Mouse (Mus musculus): ENCODE data around the gene AC129217.1. TPM values are rescaled to one million over a fixed set of nuclear protein-coding genes. Genes with fewer than 3 reads are reported as not detected.

Gene AC129217.1
- total and polyA plus RNA-seq, 3 experiments = 0.23 to 53.4 TPM; not detected in 1

DNA sequence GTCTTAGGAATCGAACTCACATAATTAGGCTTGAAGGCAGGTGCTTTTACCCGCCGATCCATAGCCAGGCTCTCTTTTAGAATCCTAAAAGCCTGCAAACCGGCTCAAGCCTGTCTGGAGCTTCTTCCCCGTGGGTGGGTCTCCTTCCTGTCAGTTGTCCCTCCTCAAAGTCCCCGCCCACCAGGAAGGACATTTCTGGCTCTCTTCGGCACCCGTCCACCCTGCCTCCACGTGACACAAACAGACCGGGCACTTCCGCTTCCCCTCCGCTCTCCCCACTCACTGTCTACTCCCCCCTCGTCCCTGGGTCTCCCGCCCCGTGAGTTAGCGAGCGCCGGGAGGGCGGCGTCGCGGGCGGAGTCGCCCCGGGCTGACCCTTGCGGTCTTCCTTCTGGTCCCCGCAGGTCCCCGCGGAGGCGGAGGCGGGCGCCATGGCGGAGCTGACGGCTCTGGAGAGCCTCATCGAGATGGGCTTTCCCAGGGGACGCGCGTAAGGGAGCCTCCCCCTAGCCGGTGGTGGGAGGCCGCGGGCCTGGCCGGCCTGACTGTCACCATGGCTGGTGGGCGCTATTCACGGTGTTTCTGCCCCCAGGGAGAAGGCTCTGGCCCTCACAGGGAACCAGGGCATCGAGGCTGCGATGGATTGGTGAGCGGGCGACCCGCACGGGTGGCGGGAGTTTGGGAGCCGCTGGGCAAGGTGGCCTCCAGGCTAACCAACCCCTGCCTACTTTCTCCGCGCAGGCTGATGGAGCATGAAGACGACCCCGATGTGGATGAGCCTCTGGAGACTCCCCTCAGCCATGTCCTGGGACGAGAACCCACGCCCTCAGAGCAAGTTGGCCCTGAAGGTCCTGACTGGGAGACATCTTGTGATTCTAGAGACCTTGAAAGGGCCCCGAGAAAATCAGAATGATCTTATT is 42.0 kb downstream of the AC129217.1 start, which contains the start of gene Ubxn1:
Ubxn1 (plus strand) TSS at position 230 of the 920 bp plus-strand sequence.
- Histone ChIP-seq H3K27ac (ENCODE audit: control insufficient read depth, low read depth, low read length) (peak within 1 kb of the TSS; percentile 74), H3K4me1 (ENCODE audit: control insufficient read depth in 1 of 2, insufficient read depth in 2 of 2, low read length in 2 of 2) (peaks cover 10 to 21% of the 10 kb centered on the region in 2 experiments; a peak in 3 of 4 replicates), H3K36me3 (ENCODE audit: control insufficient read depth in 1 of 2, insufficient read depth in 2 of 2, low read length in 2 of 2) (peaks cover 8 to 26% of the 10 kb centered on the region in 2 experiments), H3K4me3 (ENCODE audit: control insufficient read depth in 1 of 2, insufficient read depth in 1 of 2, low read depth in 2 of 2, low read length in 2 of 2) (peak within 1 kb of the TSS; percentile 73 to 94), H3K79me2 (ENCODE audit: control insufficient read depth, insufficient read depth, low read length, poor library complexity) (peaks cover 15% of the 10 kb centered on the region), H3K27me3 (ENCODE audit: control insufficient read depth in 1 of 2, insufficient read depth in 2 of 2, low read length in 2 of 2) (no peaks in the 10 kb centered on the region), H3K9ac (ENCODE audit: control insufficient read depth, low read depth, low read length, poor library complexity, severe bottlenecking) (peak within 1 kb of the TSS; percentile 98), H3K9me3 (replicated peaks; ENCODE audit: insufficient read depth, low read length) (no peaks in the 10 kb centered on the region)
- DNase-seq (ENCODE audit: low read depth, low spot score) = peak; percentile 99
- TF ChIP-seq TBP (IDR thresholded peaks at IDR 0.05; ENCODE audit: low read depth, low read length) = peak; percentile 64; the same call in 1 of the 2 replicates
- TF ChIP-seq GATA1 (IDR thresholded peaks at IDR 0.05; ENCODE audit: low read depth, low read length) = no peak
- no peak for TF ChIP-seq JUND (IDR thresholded peaks at IDR 0.05; ENCODE audit: low read depth, low read length)
- TF ChIP-seq KAT2A (conservative IDR thresholded peaks at IDR 0.05; ENCODE audit: low read depth, low read length) = peak; percentile 87
- no peak for TF ChIP-seq CHD1 (IDR thresholded peaks at IDR 0.05; ENCODE audit: low read depth, low read length)
- TF ChIP-seq ZKSCAN1 (IDR thresholded peaks at IDR 0.05; ENCODE audit: low read depth, low read length) = no peak
- peak; percentile 75 for TF ChIP-seq NELFE (IDR thresholded peaks at IDR 0.05; ENCODE audit: low read depth, low read length)
- peak; percentile 67 for TF ChIP-seq TCF12 (IDR thresholded peaks at IDR 0.05; ENCODE audit: low read depth, low read length)
- TF ChIP-seq SIN3A (IDR thresholded peaks at IDR 0.05; ENCODE audit: low read length) = peak; percentile 99
- TF ChIP-seq ELF1 (IDR thresholded peaks at IDR 0.05; ENCODE audit: low read depth, low read length) = peak; percentile 98
- TF ChIP-seq RAD21 (IDR thresholded peaks at IDR 0.05; ENCODE audit: low read depth, low read length) = no peak
- peak; percentile 100 for TF ChIP-seq USF1 (IDR thresholded peaks at IDR 0.05; ENCODE audit: low read depth, low read length)
- peak; percentile 92 for TF ChIP-seq MXI1 (IDR thresholded peaks at IDR 0.05; ENCODE audit: low read depth, low read length)
- no peak for TF ChIP-seq CTCF (IDR thresholded peaks at IDR 0.05 in 2 of 3, conservative IDR thresholded peaks at IDR 0.05 in 1 of 3; ENCODE audit: control insufficient read depth in 1 of 3, insufficient read depth in 1 of 3, low read depth in 2 of 3, low read length in 3 of 3, poor library complexity in 1 of 3, severe bottlenecking in 1 of 3)
- peak; percentile 62; the same call in 1 of the 2 replicates for TF ChIP-seq MEF2A (IDR thresholded peaks at IDR 0.05; ENCODE audit: extremely low read depth, insufficient replicate concordance, low read depth, low read length, poor library complexity, severe bottlenecking)
- no peak for TF ChIP-seq RCOR1 (IDR thresholded peaks at IDR 0.05; ENCODE audit: low read depth, low read length)
- TF ChIP-seq UBTF (IDR thresholded peaks at IDR 0.05; ENCODE audit: borderline replicate concordance, insufficient read depth, low read depth, low read length) = no peak
- peak; percentile 99 for TF ChIP-seq HCFC1 (IDR thresholded peaks at IDR 0.05; ENCODE audit: low read depth, low read length)
- no peak for TF ChIP-seq CHD2 (IDR thresholded peaks at IDR 0.05; ENCODE audit: low read length)
- TF ChIP-seq E2F4 (IDR thresholded peaks at IDR 0.05; ENCODE audit: borderline replicate concordance, low read depth, low read length) = peak; percentile 39; the same call in 1 of the 2 replicates
- 0 out of 2 replicates have a peak, but pooled peaks have one; percentile 37 for TF ChIP-seq NRF1 (IDR thresholded peaks at IDR 0.05; ENCODE audit: insufficient read depth, low read depth, low read length, poor library complexity, severe bottlenecking)
- TF ChIP-seq MAX (IDR thresholded peaks at IDR 0.05; ENCODE audit: low read length) = peak; percentile 99
- peak; percentile 76; the same call in 1 of the 2 replicates for TF ChIP-seq BHLHE40 (IDR thresholded peaks at IDR 0.05; ENCODE audit: borderline replicate concordance, low read depth, low read length)
- TF ChIP-seq POLR2AphosphoS2 (IDR thresholded peaks at IDR 0.05; ENCODE audit: low read length) = peak; percentile 65; the same call in 1 of the 2 replicates
- TF ChIP-seq ETS1 (IDR thresholded peaks at IDR 0.05; ENCODE audit: low read depth, low read length) = peak; percentile 63; the same call in 1 of the 2 replicates
- TF ChIP-seq MAZ (IDR thresholded peaks at IDR 0.05; ENCODE audit: low read depth, low read length) = peak; percentile 99
- TF ChIP-seq TAL1 (IDR thresholded peaks at IDR 0.05; ENCODE audit: low read length) = no peak
- TF ChIP-seq POLR2A (IDR thresholded peaks at IDR 0.05; ENCODE audit: control insufficient read depth in 1 of 2, insufficient read depth in 1 of 2, low read depth in 1 of 2, low read length in 2 of 2, poor library complexity in 1 of 2) = peak; percentile 67 to 89; a peak in 3 of 4 replicates
- TF ChIP-seq ZNF384 (IDR thresholded peaks at IDR 0.05; ENCODE audit: low read depth, low read length) = peak; percentile 3; the same call in 1 of the 2 replicates
- no peak for TF ChIP-seq GABPA (IDR thresholded peaks at IDR 0.05; ENCODE audit: low read depth, low read length)
- TF ChIP-seq ZMIZ1 (IDR thresholded peaks at IDR 0.05; ENCODE audit: low read depth, low read length) = 0 out of 2 replicates have a peak, but pooled peaks have one; percentile 53
- TF ChIP-seq MAFK (IDR thresholded peaks at IDR 0.05; ENCODE audit: borderline replicate concordance, low read depth, low read length) = no peak
- no peak for TF ChIP-seq SMC3 (IDR thresholded peaks at IDR 0.05; ENCODE audit: low read depth, low read length)
- peak; percentile 83 for TF ChIP-seq MYC (IDR thresholded peaks at IDR 0.05; ENCODE audit: low read depth, low read length)
